Mouse (Mus musculus) hindbrain, postnatal 0 days (tissue): ENCODE data around the gene Ncapd2. TPM values are rescaled to one million over a fixed set of nuclear protein-coding genes. Genes with fewer than 3 reads are reported as not detected.
"Not testable (repeated sequence)": the region's sequence is repeated elsewhere in the genome, so short reads cannot be mapped to it uniquely, and the experiment has no call there.

ENCODE experiments used
- ATAC-seq: fragments of 200-750 bp; cut with Nextera tagmentation; 2 replicates; pipeline ENCODE4 v1.8.0; 2017; ENCODE audit warnings: mild to moderate bottlenecking, moderate TSS enrichment, moderate library complexity
- DNase-seq: peaks from one replicate; pipeline ENCODE4 v3.0.0-alpha.2; 2015; ENCODE audit warnings: low spot score
- H3K27ac ChIP-seq: fragments of 300-500 bp; sonication (generic); 2 replicates; pipeline ENCODE4 v1.5.1; 2014; ENCODE audit warnings: mild to moderate bottlenecking
- H3K27me3 ChIP-seq: fragments of 300-500 bp; sonication (generic); 2 replicates; pipeline ENCODE4 v1.6.1; 2014; ENCODE audit warnings: low read length, mixed read lengths; ENCODE audit not compliant: insufficient read depth
- H3K36me3 ChIP-seq: fragments of 300-500 bp; sonication (generic); 2 replicates; pipeline ENCODE4 v1.6.1; 2014; ENCODE audit warnings: low read length, mixed read lengths; ENCODE audit not compliant: insufficient read depth
- H3K4me1 ChIP-seq: fragments of 300-500 bp; sonication (generic); 2 replicates; pipeline ENCODE4 v1.6.1; 2014; ENCODE audit warnings: antibody characterized with exemption, low read length, mixed read lengths; ENCODE audit not compliant: insufficient read depth
- H3K4me2 ChIP-seq: fragments of 300-500 bp; sonication (generic); 2 replicates; pipeline ENCODE4 v1.6.1; 2014; ENCODE audit warnings: low read depth, mild to moderate bottlenecking, low read length, moderate library complexity, mixed read lengths
- H3K4me3 ChIP-seq: fragments of 300-500 bp; sonication (generic); 2 replicates; pipeline ENCODE4 v1.5.1; 2014; ENCODE audit warnings: low read length
- H3K9ac ChIP-seq: fragments of 300-500 bp; sonication (generic); replicated peaks from 2 replicates; pipeline ENCODE4 v1.6.1; 2014; ENCODE audit warnings: mild to moderate bottlenecking, low read length, moderate library complexity, mixed read lengths
- H3K9me3 ChIP-seq: fragments of 300-500 bp; sonication (generic); 2 replicates; pipeline ENCODE4 v1.6.1; 2016; ENCODE audit warnings: low read length, mixed read lengths
- CTCF ChIP-seq: IDR thresholded peaks from 2 replicates; pipeline ENCODE4 v1.5.1; 2016; ENCODE audit warnings: antibody characterized with exemption, control low read depth, low read depth
- WGBS: fragments of 180-500 bp; shearing (Covaris S2); extraction: QIAGEN DNeasy Blood & Tissue Kit; methylation state at CpG from one replicate; pipeline ENCODE4 v1.1.7; 2014; 5-methylcytosine and 5-hydroxymethylcytosine counted together
- polyA plus RNA-seq: library from polyadenylated mRNA; unstranded; fragments of >200 nt; fragmentation: Nextera tagmentation; extraction: Ambion mirVana; gene quantifications from 2 replicates; pipeline ENCODE4 v1.2.1, GENCODE M21; 2015
- total RNA-seq: library from RNA; depleted of rRNA; stranded (reverse); fragments of >200 nt; gene quantifications from 2 replicates; pipeline ENCODE4 v1.2.3, GENCODE M21; 2014

The Ncapd2 gene
- total and polyA plus RNA-seq, 2 experiments from 2014 or later, result 30.3 to 47.1 TPM

DNA sequence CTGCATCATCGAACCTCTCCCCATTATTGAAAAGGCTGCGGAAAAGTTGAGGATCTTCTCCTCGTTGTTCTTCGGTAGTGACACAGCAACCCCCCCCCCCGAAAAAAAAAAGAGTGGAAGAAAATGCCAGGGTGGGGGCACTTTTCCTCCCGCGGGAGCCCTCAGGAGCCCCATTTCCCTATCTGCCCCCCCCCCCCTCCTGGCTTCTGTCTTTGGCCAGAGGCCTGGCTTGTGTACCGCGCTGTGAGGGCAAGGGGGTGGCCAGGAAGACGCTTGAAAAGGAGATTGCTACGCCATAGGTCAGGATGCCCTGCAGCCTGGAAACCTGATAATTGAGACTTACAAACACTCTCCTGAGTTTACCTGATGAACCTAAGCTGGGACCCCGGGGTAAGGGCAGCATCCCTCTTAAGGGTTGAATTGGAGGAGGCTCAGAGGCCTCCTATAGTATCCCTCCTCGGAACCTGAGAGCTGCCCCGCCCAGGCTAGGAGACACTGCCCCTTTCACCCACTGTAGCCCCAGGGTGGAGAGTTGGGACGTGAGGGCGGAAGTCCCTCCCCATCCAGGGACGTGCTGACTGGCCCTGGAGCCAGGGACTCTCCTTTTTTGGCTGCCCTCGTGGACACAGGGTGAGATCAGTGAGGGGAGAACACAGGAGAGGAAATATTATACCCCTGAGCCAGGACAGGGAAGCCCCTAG lies 25.3 kb downstream of the Ncapd2 start, which contains the start of gene Gapdh:
Gene Gapdh, minus strand, starts transcription at position 417 of the 701 bp plus-strand sequence.
- H3K4me1 ChIP-seq, result peaks cover 23% of the 10 kb centered on the region; the same call in 1 of the 2 replicates
- WGBS, result under 1% methylated on average over 17 of the region's 18 CpGs
- ATAC-seq (peak; percentile 19), DNase-seq (peak; percentile 71)
- H3K36me3 ChIP-seq, result peaks cover 33% of the 10 kb centered on the region
- peak within 1 kb of the TSS; percentile 65 for H3K4me3 ChIP-seq
- H3K9me3 ChIP-seq, result no peaks in the 10 kb centered on the region
- H3K27ac ChIP-seq, result peak within 1 kb of the TSS; percentile 90
- H3K27me3 ChIP-seq, result no peaks in the 10 kb centered on the region
- TF ChIP-seq CTCF, result no peak
- H3K4me2 ChIP-seq, result peak within 1 kb of the TSS; percentile 77
- peak within 1 kb of the TSS; percentile 78 for H3K9ac ChIP-seq

DNA sequence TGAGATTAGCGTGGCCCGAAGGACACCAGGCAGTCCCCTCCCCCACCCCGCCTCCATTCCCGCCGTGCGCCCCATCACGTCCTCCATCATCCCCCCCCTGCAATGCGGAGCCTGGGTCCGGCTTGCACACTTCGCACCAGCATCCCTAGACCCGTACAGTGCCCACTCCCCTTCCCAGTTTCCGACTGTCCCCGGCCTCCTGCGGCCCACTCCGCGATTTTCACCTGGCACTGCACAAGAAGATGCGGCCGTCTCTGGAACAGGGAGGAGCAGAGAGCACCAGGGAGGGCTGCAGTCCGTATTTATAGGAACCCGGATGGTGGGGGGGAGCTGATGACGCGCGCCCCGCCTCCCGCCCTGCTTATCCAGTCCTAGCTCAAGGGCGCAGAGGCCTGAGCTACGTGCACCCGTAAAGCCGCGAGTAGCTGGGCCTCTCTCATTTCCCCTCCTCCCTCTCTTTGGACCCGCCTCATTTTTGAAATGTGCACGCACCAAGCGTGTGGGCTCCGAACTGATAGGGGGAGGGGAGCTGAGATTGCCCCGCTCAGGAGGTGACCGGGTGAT lies 26.1 kb downstream of the Ncapd2 start:
- Histone ChIP-seq H3K4me2 (peak overlapping the region; percentile 77), H3K9me3 (no peaks in the 10 kb centered on the region), H3K4me3 (peak overlapping the region; percentile 65), H3K27me3 (no peaks in the 10 kb centered on the region), H3K4me1 (peaks cover 23% of the 10 kb centered on the region; the same call in 1 of the 2 replicates), H3K36me3 (peaks cover 32% of the 10 kb centered on the region; the same call in 1 of the 2 replicates), H3K27ac (peak overlapping the region; percentile 90), H3K9ac (peak overlapping the region; percentile 78)
- no peak for TF ChIP-seq CTCF
- WGBS, result under 1% methylated on average over 35 of the region's 36 CpGs
- DNase-seq, result peak; percentile 97
- ATAC-seq, result peak; percentile 93

DNA sequence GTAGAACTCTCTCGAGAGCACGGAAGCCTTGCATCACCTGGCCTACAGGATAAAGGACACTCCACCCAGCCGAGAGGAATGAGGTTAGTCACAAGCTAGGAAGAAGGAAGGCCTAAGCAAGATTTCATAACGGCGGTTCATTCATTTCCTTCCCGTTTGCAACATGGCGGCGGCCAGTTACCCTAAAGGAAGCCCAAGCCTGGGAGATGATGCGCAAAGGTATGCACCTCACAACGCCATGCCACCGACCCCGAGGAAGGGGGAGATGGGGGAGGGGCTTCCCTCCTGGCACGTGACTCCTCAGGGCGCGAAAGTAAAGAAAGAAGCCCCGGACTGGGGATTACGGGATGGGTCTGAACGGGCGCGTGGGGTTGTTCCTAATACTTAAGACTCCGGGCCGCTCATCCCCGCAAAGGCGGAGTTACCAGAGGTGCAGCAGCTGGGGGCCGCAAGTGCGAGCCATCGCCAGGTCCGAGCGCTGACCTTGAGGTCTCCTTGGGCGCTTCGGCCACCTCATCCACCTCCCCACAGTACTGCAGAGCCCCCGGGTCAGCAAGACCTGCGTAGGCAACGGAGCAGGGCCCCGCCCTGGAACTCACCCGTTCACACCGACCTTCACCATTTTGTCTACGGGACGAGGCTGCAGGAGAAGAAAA lies 26.7 kb downstream of the Ncapd2 start:
- Histone ChIP-seq H3K4me3 (peak overlapping the region; percentile 65), H3K4me1 (peaks cover 23% of the 10 kb centered on the region; the same call in 1 of the 2 replicates)
- under 1% methylated on average over 39 of the region's 39 CpGs for WGBS

DNA sequence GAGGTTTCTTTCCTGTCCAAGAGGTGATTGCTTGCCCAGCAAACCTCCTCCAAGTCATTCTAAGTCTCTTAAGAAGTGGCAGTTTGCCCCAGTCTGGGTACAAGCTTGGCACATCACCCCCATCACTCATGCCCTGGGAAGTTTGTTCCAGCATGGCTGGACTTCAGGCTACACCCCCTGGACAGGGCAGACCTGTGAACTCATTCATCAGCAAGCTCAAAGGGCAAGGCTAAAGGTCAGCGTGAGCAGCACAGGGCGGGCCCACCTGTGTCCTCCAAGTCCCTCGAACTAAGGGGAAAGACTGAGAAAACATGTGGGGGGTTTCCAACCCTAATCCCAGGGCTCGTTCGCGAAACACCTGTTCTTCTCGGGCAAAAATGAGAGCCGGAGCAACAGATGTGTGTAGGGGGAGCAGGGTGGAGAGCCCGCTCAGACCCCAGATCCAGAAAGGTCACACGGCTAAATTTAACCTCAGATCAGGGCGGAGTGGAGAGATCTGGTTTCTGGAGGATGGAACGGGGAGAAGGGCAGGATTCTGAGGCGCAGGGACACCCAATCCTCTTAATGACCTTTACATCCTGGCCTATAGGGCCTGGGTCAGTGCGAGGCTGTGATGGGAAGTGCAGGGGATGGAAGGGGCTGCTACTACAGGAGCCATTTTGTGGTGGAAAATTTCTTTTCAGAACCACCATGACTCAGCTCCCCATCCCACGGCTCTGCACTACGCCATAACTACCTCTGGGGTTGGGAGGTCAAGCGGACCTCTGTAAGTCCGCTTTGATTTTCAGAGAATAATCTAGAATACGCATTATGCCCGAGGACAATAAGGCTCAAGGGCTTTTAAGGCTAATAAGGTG lies 27.5 kb downstream of the Ncapd2 start:
- peak overlapping the region; percentile 90 for H3K27ac ChIP-seq
- H3K36me3 ChIP-seq, result peaks cover 26% of the 10 kb centered on the region; the same call in 1 of the 2 replicates
- no peak for TF ChIP-seq CTCF
- DNase-seq (peak; percentile 55), ATAC-seq (no peak)
- peak overlapping the region; percentile 78 for H3K9ac ChIP-seq
- H3K4me3 ChIP-seq, result peak overlapping the region; percentile 65
- H3K4me2 ChIP-seq, result peak overlapping the region; percentile 77
- H3K9me3 ChIP-seq, result no peaks in the 10 kb centered on the region
- no peaks in the 10 kb centered on the region for H3K27me3 ChIP-seq
- peaks cover 23% of the 10 kb centered on the region; the same call in 1 of the 2 replicates for H3K4me1 ChIP-seq
- 6% methylated on average over 20 of the region's 20 CpGs for WGBS

More for the DNA sequence above, 26.7 kb downstream of the Ncapd2 start:
- DNase-seq (peak; percentile 84), ATAC-seq (peak; percentile 38)
- no peaks in the 10 kb centered on the region for H3K27me3 ChIP-seq
- H3K9ac ChIP-seq, result peak overlapping the region; percentile 78
- H3K4me2 ChIP-seq, result peak overlapping the region; percentile 77
- peaks cover 32% of the 10 kb centered on the region; the same call in 1 of the 2 replicates for H3K36me3 ChIP-seq
- no peak for TF ChIP-seq CTCF
- peak overlapping the region; percentile 90 for H3K27ac ChIP-seq
- no peaks in the 10 kb centered on the region for H3K9me3 ChIP-seq

DNA sequence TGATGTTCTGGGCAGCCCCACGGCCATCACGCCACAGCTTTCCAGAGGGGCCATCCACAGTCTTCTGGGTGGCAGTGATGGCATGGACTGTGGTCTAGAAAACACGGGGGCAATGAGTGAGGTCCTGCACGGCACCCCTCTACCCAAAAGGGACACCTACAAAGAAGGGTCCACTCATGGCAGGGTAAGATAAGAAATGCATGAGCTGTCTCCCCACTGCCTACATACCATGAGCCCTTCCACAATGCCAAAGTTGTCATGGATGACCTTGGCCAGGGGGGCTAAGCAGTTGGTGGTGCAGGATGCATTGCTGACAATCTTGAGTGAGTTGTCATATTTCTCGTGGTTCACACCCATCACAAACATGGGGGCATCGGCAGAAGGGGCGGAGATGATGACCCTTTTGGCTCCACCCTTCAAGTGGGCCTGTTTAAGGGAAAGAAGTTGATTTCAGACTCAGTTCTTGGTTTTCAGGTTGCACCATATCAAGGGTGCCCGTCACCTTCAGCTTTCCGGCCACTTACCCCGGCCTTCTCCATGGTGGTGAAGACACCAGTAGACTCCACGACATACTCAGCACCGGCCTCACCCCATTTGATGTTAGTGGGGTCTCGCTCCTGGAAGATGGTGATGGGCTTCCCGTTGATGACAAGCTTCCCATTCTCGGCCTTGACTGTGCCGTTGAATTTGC lies 28.7 kb downstream of the Ncapd2 start:
- DNase-seq, H3K9ac ChIP-seq, H3K4me3 ChIP-seq, H3K27me3 ChIP-seq, ATAC-seq, H3K9me3 ChIP-seq, H3K27ac ChIP-seq: not testable (repeated sequence)
- 78% methylated on average over 10 of the region's 16 CpGs for WGBS
- peaks cover 23% of the 10 kb centered on the region; the same call in 1 of the 2 replicates for H3K4me1 ChIP-seq
- peaks cover 18% of the 10 kb centered on the region; the same call in 1 of the 2 replicates for H3K36me3 ChIP-seq
- H3K4me2 ChIP-seq, result peak overlapping the region; percentile 77; the same call in 1 of the 2 replicates
